In the genomic region with DNA sequence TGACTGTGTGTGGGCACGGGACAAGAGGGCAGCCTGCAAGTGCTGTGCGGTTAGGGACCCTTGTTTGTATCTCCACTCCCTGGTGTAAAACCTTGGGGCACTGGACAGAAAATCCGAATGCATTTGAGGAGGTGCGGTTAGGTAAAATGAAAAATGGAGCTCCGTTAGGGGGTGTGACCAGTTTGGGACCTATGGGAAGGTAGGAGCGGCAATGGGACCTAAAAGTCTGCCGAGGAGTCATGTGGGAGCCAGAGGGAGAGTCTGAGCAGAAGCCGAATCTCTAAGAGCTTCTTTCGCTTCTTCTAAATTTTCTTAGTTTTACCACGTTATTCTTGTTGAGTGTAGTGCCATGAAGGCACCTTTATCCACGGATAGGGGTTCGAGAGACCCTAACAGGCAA, we compare ENCODE assay signal across 29 mouse cellular contexts.
"Had no signal": no experiment of that assay in that cellular context is flagged by ENCODE, and none has a peak within 500 bp of the region (broad histone marks: within the 10 kb centered on the region; RNA-seq: fewer than 3 reads in every experiment).

No protein-coding gene starts in this region.

- H3K4me2 ChIP-seq: heart, embryonic 11.5 days; heart, embryonic 13.5 days; heart, embryonic 15.5 days; hindbrain, embryonic 12.5 days; hindbrain, embryonic 14.5 days; intestine, embryonic 15.5 days; kidney, embryonic 15.5 days; limb, embryonic 13.5 days; liver, embryonic 11.5 days; liver, embryonic 13.5 days; liver, embryonic 15.5 days had no signal

- ATAC-seq: hindbrain, embryonic 16.5 days; inflammation-experienced regulatory T-cells, adult 6 months; intestine, embryonic 15.5 days; intestine, postnatal 0 days had no signal

- H3K9me3 ChIP-seq: heart, embryonic 13.5 days; heart, embryonic 15.5 days; hindbrain, embryonic 10.5 days; hindbrain, embryonic 12.5 days; intestine, embryonic 15.5 days; kidney, embryonic 15.5 days; limb, embryonic 13.5 days; liver, embryonic 13.5 days; liver, embryonic 15.5 days had no signal

- H3K27me3 ChIP-seq: intestine, embryonic 15.5 days had no signal

- H3K9ac ChIP-seq: heart, embryonic 13.5 days; heart, embryonic 15.5 days; hindbrain, embryonic 12.5 days; hindbrain, embryonic 14.5 days; intestine, embryonic 15.5 days; kidney, embryonic 15.5 days; limb, embryonic 13.5 days; liver, embryonic 13.5 days; liver, embryonic 15.5 days had no signal

- DNase-seq: gastrocnemius, postnatal 14 days; gastrocnemius, postnatal 36 days; heart, adult 11 months; heart, adult 2 months; heart, postnatal 14 days; heart, postnatal 36 days; kidney, adult 18-20 months; kidney, adult 9 months; kidney, postnatal 14 days; kidney, postnatal 36 days; layer of hippocampus, adult 9-11 months; layer of hippocampus, postnatal 36 days; liver; liver, embryonic 13.5 days had no signal

- H3K27ac ChIP-seq: heart, adult 2 months; heart, embryonic 13.5 days; heart, embryonic 15.5 days; hindbrain, embryonic 10.5 days; hindbrain, embryonic 12.5 days; hindbrain, embryonic 14.5 days; intestine, embryonic 15.5 days; kidney, embryonic 15.5 days; kidney, postnatal 0 days; limb, embryonic 13.5 days; liver, embryonic 13.5 days; liver, embryonic 15.5 days had no signal

- H3K4me3 ChIP-seq: heart, adult 2 months; heart, embryonic 13.5 days; heart, embryonic 15.5 days; hindbrain, embryonic 10.5 days; hindbrain, embryonic 12.5 days; intestine, embryonic 15.5 days; kidney, embryonic 15.5 days; limb, embryonic 13.5 days; liver, embryonic 13.5 days; liver, embryonic 15.5 days had no signal

- H3K36me3 ChIP-seq: heart, embryonic 13.5 days; heart, embryonic 15.5 days; hindbrain, embryonic 10.5 days; hindbrain, embryonic 12.5 days; intestine, embryonic 15.5 days; kidney, embryonic 15.5 days; limb, embryonic 13.5 days; liver, embryonic 13.5 days; liver, embryonic 15.5 days had no signal
